Mouse (Mus musculus) heart, postnatal 0 days (tissue): ENCODE results near the gene Gm20721. TPM values are rescaled to one million over a fixed set of nuclear protein-coding genes. Genes with fewer than 3 reads are reported as not detected.
A peak's percentile ranks its signal among the peaks of the same experiment; 100 is the strongest.

Experiments
- ATAC-seq: fragments of 200-750 bp; cut with Nextera tagmentation; 2 replicates; pipeline ENCODE4 v1.8.0; 2017; ENCODE audit warnings: low read depth, moderate number of reproducible peaks, moderate library complexity; ENCODE audit not compliant: insufficient read depth
- DNase-seq: peaks from one replicate; pipeline ENCODE4 v3.0.0-alpha.2; 2016; ENCODE audit warnings: low spot score
- H3K27ac ChIP-seq: fragments of 300-500 bp; sonication (generic); 2 replicates; pipeline ENCODE4 v1.5.1; 2014; ENCODE audit warnings: low read depth, mild to moderate bottlenecking
- H3K27me3 ChIP-seq: fragments of 300-500 bp; sonication (generic); 2 replicates; pipeline ENCODE4 v1.6.1; 2014; ENCODE audit warnings: low read length, mixed read lengths; ENCODE audit not compliant: control insufficient read depth, insufficient read depth
- H3K36me3 ChIP-seq: fragments of 300-500 bp; sonication (generic); replicated peaks from 2 replicates; pipeline ENCODE4 v1.6.1; 2014; ENCODE audit warnings: low read length, mixed read lengths; ENCODE audit not compliant: control insufficient read depth, insufficient read depth
- H3K4me1 ChIP-seq: fragments of 300-500 bp; sonication (generic); 2 replicates; pipeline ENCODE4 v1.6.1; 2014; ENCODE audit warnings: antibody characterized with exemption; ENCODE audit not compliant: control insufficient read depth, insufficient read depth
- H3K4me2 ChIP-seq: fragments of 300-500 bp; sonication (generic); 2 replicates; pipeline ENCODE4 v1.6.1; 2014; ENCODE audit warnings: low read depth, mild to moderate bottlenecking, low read length, moderate library complexity
- H3K4me3 ChIP-seq: fragments of 300-500 bp; sonication (generic); 2 replicates; pipeline ENCODE4 v1.5.1; 2014; ENCODE audit warnings: low read depth, low read length
- H3K9ac ChIP-seq: fragments of 300-500 bp; sonication (generic); replicated peaks from 2 replicates; pipeline ENCODE4 v1.6.1; 2014; ENCODE audit warnings: low read depth, low read length, mixed read lengths
- H3K9me3 ChIP-seq: fragments of 300-500 bp; sonication (generic); replicated peaks from 2 replicates; pipeline ENCODE4 v1.6.1; 2016; ENCODE audit warnings: low read length; ENCODE audit not compliant: control insufficient read depth
- CTCF ChIP-seq: IDR thresholded peaks from 2 replicates; pipeline ENCODE4 v1.5.1; 2016; ENCODE audit warnings: antibody characterized with exemption, control low read depth, low read depth
- EP300 ChIP-seq: IDR thresholded peaks from 2 replicates; pipeline ENCODE4 v1.6.1; 2016; ENCODE audit warnings: antibody characterized with exemption, low read depth
- WGBS: fragments of 180-500 bp; shearing (Covaris S2); extraction: QIAGEN DNeasy Blood & Tissue Kit; methylation state at CpG from one replicate; pipeline ENCODE4 v1.1.7; 2014; 5-methylcytosine and 5-hydroxymethylcytosine counted together
- polyA plus RNA-seq: library from polyadenylated mRNA; unstranded; fragments of >200 nt; fragmentation: Nextera tagmentation; extraction: Ambion mirVana; gene quantifications from 2 replicates; pipeline ENCODE4 v1.2.1, GENCODE M21; 2015
- total RNA-seq: library from RNA; depleted of rRNA; stranded (reverse); fragments of >200 nt; gene quantifications from 2 replicates; pipeline ENCODE4 v1.2.3, GENCODE M21; 2014; ENCODE audit warnings: low replicate concordance

Gene Gm20721
- total and polyA plus RNA-seq, 2 experiments from 2014 or later, result 11.3 TPM; not detected in 1

- no peak overlapping the region for H3K27ac ChIP-seq
- H3K4me2 ChIP-seq, result no peak overlapping the region
- no peaks in the 10 kb centered on the region for H3K9me3 ChIP-seq
- TF ChIP-seq CTCF (peak; percentile 71), EP300 (no peak)
- 13% methylated on average over 7 of the region's 7 CpGs for WGBS
- DNase-seq, result peak; percentile 72
- H3K4me1 ChIP-seq, result no peaks in the 10 kb centered on the region
- H3K9ac ChIP-seq, result no peak overlapping the region
- no peak overlapping the region for H3K4me3 ChIP-seq
- H3K27me3 ChIP-seq, result no peaks in the 10 kb centered on the region
- ATAC-seq, result no peak; the same call in 1 of the 2 replicates
- no peaks in the 10 kb centered on the region for H3K36me3 ChIP-seq
Observed at GRCm38 (mm10) chr2:174310913-174311514, 35.5 kb downstream of the Gm20721 start.

- Histone ChIP-seq H3K9ac (no peak overlapping the region), H3K4me3 (no peak overlapping the region), H3K9me3 (no peaks in the 10 kb centered on the region), H3K4me2 (no peak overlapping the region), H3K27me3 (no peaks in the 10 kb centered on the region), H3K27ac (no peak overlapping the region), H3K4me1 (no peaks in the 10 kb centered on the region), H3K36me3 (no peaks in the 10 kb centered on the region)
- no peak for TF ChIP-seq EP300
- peak; percentile 28; the same call in 1 of the 2 replicates for TF ChIP-seq CTCF
- WGBS, result 57% methylated on average over 3 of the region's 3 CpGs
- ATAC-seq (no peak), DNase-seq (no peak)
Observed at GRCm38 (mm10) chr2:174307903-174308302, 38.6 kb downstream of the Gm20721 start.

- 48% methylated on average over 5 of the region's 5 CpGs for WGBS
- Histone ChIP-seq H3K9me3 (peaks cover 2% of the 10 kb centered on the region; the same call in 1 of the 2 replicates), H3K36me3 (no peaks in the 10 kb centered on the region), H3K4me3 (no peak overlapping the region), H3K9ac (no peak overlapping the region), H3K27me3 (no peaks in the 10 kb centered on the region), H3K4me2 (no peak overlapping the region), H3K27ac (no peak overlapping the region), H3K4me1 (no peaks in the 10 kb centered on the region)
- no peak for DNase-seq
- TF ChIP-seq EP300 (no peak), CTCF (no peak)
- ATAC-seq, result no peak
Observed at GRCm38 (mm10) chr2:174305646-174306045, 40.9 kb downstream of the Gm20721 start.

- ATAC-seq, result no peak
- Histone ChIP-seq H3K27me3 (peaks cover 28% of the 10 kb centered on the region), H3K27ac (no peak overlapping the region), H3K4me3 (no peak overlapping the region), H3K36me3 (no peaks in the 10 kb centered on the region), H3K4me1 (no peaks in the 10 kb centered on the region), H3K9ac (no peak overlapping the region), H3K9me3 (peaks cover 26% of the 10 kb centered on the region), H3K4me2 (no peak overlapping the region)
- TF ChIP-seq CTCF (no peak), EP300 (no peak)
- no peak for DNase-seq
- 60% methylated on average over 6 of the region's 6 CpGs for WGBS
Observed at GRCm38 (mm10) chr2:174302526-174302925, 44.0 kb downstream of the Gm20721 start.

GRCm38 (mm10) chr2:174300666-174301065, 45.8 kb downstream of the Gm20721 start:
- Histone ChIP-seq H3K27me3 (peaks cover 33% of the 10 kb centered on the region), H3K36me3 (no peaks in the 10 kb centered on the region), H3K4me1 (no peaks in the 10 kb centered on the region), H3K9ac (no peak overlapping the region; the same call in 1 of the 2 replicates), H3K4me3 (peak overlapping the region; percentile 46), H3K9me3 (peaks cover 33% of the 10 kb centered on the region), H3K27ac (no peak overlapping the region), H3K4me2 (peak overlapping the region; percentile 57)
- ATAC-seq (no peak), DNase-seq (no peak)
- 54% methylated on average over 22 of the region's 22 CpGs for WGBS
- TF ChIP-seq EP300, result no peak
- TF ChIP-seq CTCF, result no peak

- Histone ChIP-seq H3K9ac (no peak overlapping the region; the same call in 1 of the 2 replicates), H3K27me3 (peaks cover 33% of the 10 kb centered on the region), H3K4me1 (no peaks in the 10 kb centered on the region), H3K36me3 (no peaks in the 10 kb centered on the region), H3K27ac (no peak overlapping the region), H3K9me3 (peaks cover 38% of the 10 kb centered on the region), H3K4me3 (peak overlapping the region; percentile 46), H3K4me2 (peak overlapping the region; percentile 57)
- no peak for DNase-seq
- TF ChIP-seq EP300 (no peak), CTCF (no peak)
- no peak for ATAC-seq
- 55% methylated on average over 27 of the region's 27 CpGs for WGBS
Observed at GRCm38 (mm10) chr2:174300186-174300585, 46.3 kb downstream of the Gm20721 start.
